9 mouse cellular contexts compared by ENCODE assay signal in the genomic region with DNA sequence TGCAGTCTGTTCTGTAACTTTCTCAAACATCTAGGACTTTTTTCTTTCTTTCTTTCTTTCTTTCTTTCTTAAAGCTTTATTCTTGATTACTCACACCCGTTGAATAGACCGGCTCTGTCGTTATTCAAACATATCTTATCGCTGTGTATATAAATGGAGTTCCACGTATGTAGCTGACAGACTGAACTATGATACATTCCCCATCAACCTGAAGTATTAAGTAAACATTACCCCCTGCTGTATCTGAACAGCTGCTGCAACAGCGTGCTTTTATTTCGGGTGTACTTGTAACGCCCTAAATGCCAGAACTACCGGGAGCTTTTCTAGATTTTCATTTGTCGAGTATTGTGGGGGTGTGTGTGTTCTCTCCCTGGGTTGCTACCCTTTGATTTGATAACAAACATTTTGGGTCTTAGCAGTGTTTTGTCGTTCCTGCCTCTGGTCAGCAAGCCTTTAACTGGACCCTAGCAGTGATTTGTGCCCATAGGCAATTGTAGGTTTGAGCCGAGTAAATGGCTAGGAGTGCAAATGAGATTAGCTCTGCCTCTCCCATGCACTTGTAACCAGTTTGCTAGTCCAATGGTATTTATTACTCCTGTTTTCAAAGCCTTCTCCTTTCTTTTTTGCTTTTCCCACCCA. TPM values are rescaled to one million over a fixed set of nuclear protein-coding genes. Genes with fewer than 3 reads are reported as not detected.
DNase-seq lines count a peak whose midpoint lies in the region; ATAC-seq lines count a peak whose summit lies in the region.
"Had no signal": no experiment of that assay in that cellular context is flagged by ENCODE, and none has a peak within 500 bp of the region (broad histone marks: within the 10 kb centered on the region; RNA-seq: fewer than 3 reads in every experiment).

No protein-coding gene starts in this region.

- no peak overlapping the region for H3K9ac ChIP-seq in heart, embryonic 11.5 days (ENCODE audit: low read depth, low read length)
- H3K9ac ChIP-seq in hindbrain, embryonic 15.5 days = peak overlapping the region; percentile 81
- H3K9ac ChIP-seq in midbrain, embryonic 12.5 days (replicated peaks) = 0 out of 2 replicates have a peak overlapping the region, but pooled peaks have one; percentile 92

- H3K27me3 ChIP-seq in heart, embryonic 11.5 days (ENCODE audit: control insufficient read depth, insufficient read depth, low read length) = no peaks in the 10 kb centered on the region
- no peaks in the 10 kb centered on the region for H3K27me3 ChIP-seq in embryonic facial prominence, embryonic 10.5 days (replicated peaks; ENCODE audit: low read depth, poor library complexity, severe bottlenecking)
- H3K27me3 ChIP-seq in hindbrain, embryonic 15.5 days = no peaks in the 10 kb centered on the region
- H3K27me3 ChIP-seq in midbrain, embryonic 12.5 days = 0 out of 2 replicates have a peak, but pooled peaks cover 7% of the 10 kb centered on the region

- no peak for ATAC-seq in heart, embryonic 11.5 days (replicated peaks; ENCODE audit: insufficient number of reproducible peaks, low FRiP score, low TSS enrichment)
- ATAC-seq in hindbrain, embryonic 15.5 days (ENCODE audit: low FRiP score, low read depth) = no peak
- ATAC-seq in midbrain, embryonic 12.5 days (ENCODE audit: low FRiP score, low read depth) = no peak
- ATAC-seq in cerebellum, adult (ENCODE audit: insufficient number of reproducible peaks, low FRiP score, low TSS enrichment) = no peak

- H3K36me3 ChIP-seq in heart, embryonic 11.5 days (ENCODE audit: control insufficient read depth, insufficient read depth, low read length) = no peaks in the 10 kb centered on the region; the same call in 1 of the 2 replicates
- peaks cover 36% of the 10 kb centered on the region for H3K36me3 ChIP-seq in embryonic facial prominence, embryonic 10.5 days (replicated peaks)
- peaks cover 12% of the 10 kb centered on the region; the same call in 1 of the 2 replicates for H3K36me3 ChIP-seq in hindbrain, embryonic 15.5 days
- peaks cover 23% of the 10 kb centered on the region for H3K36me3 ChIP-seq in midbrain, embryonic 12.5 days

- H3K4me3 ChIP-seq in heart, embryonic 11.5 days (ENCODE audit: low read depth, low read length) = peak overlapping the region; percentile 92
- H3K4me3 ChIP-seq in embryonic facial prominence, embryonic 10.5 days = peak overlapping the region; percentile 89
- peak overlapping the region; percentile 75 for H3K4me3 ChIP-seq in hindbrain, embryonic 15.5 days
- peak overlapping the region; percentile 87 for H3K4me3 ChIP-seq in midbrain, embryonic 12.5 days

- no peak for DNase-seq in heart, adult 9 months (ENCODE audit: low spot score in 2 of 2)
- DNase-seq in embryonic facial prominence, embryonic 10.5 days (ENCODE audit: low spot score) = no peak
- no peak for DNase-seq in testis, postnatal 14 days (ENCODE audit: low spot score)
- DNase-seq in right cerebral cortex, postnatal 4 days = no peak

- H3K27ac ChIP-seq in heart, embryonic 11.5 days (ENCODE audit: low read depth, low read length) = no peak overlapping the region
- no peak overlapping the region for H3K27ac ChIP-seq in embryonic facial prominence, embryonic 10.5 days (replicated peaks)
- peak overlapping the region; percentile 99; the same call in 1 of the 2 replicates for H3K27ac ChIP-seq in hindbrain, embryonic 15.5 days (replicated peaks)
- no peak overlapping the region for H3K27ac ChIP-seq in midbrain, embryonic 12.5 days (replicated peaks)

- no peaks in the 10 kb centered on the region for H3K9me3 ChIP-seq in heart, embryonic 11.5 days (replicated peaks; ENCODE audit: control insufficient read depth, low read length)
- H3K9me3 ChIP-seq in embryonic facial prominence, embryonic 10.5 days = no peaks in the 10 kb centered on the region
- H3K9me3 ChIP-seq in hindbrain, embryonic 15.5 days = no peaks in the 10 kb centered on the region
- H3K9me3 ChIP-seq in midbrain, embryonic 12.5 days = no peaks in the 10 kb centered on the region

- 47% methylated on average over 12 of the region's 12 CpGs for WGBS in heart, embryonic 11.5 days (ENCODE audit: insufficient replicate concordance)
- WGBS in embryonic facial prominence, embryonic 10.5 days = 58% methylated on average over 12 of the region's 12 CpGs
- WGBS in hindbrain, embryonic 15.5 days = 47% methylated on average over 12 of the region's 12 CpGs
- WGBS in midbrain, embryonic 12.5 days = 47% methylated on average over 12 of the region's 12 CpGs

- H3K4me2 ChIP-seq in heart, embryonic 11.5 days = peak overlapping the region; percentile 94
- H3K4me2 ChIP-seq in hindbrain, embryonic 15.5 days = peak overlapping the region; percentile 80
- H3K4me2 ChIP-seq in midbrain, embryonic 12.5 days (replicated peaks) = peak overlapping the region; percentile 98

- peaks cover 14% of the 10 kb centered on the region for H3K4me1 ChIP-seq in heart, embryonic 11.5 days (ENCODE audit: control insufficient read depth, insufficient read depth, low read length)
- peaks cover 41% of the 10 kb centered on the region for H3K4me1 ChIP-seq in embryonic facial prominence, embryonic 10.5 days
- H3K4me1 ChIP-seq in hindbrain, embryonic 15.5 days (replicated peaks) = peaks cover 42% of the 10 kb centered on the region
- H3K4me1 ChIP-seq in midbrain, embryonic 12.5 days = peaks cover 40% of the 10 kb centered on the region

RNA-seq across cellular contexts. Expression of a gene that starts 1.5 kb away (rescaled TPM):
- polyA plus RNA-seq in heart, embryonic 11.5 days (2014; fragmentation: Nextera tagmentation; extraction: Ambion mirVana) = 20.7 and 24.2 TPM in 2 replicates
- polyA plus RNA-seq in embryonic facial prominence, embryonic 10.5 days (2016; fragmentation: Nextera tagmentation; extraction: Ambion mirVana) = 19.3 and 21.4 TPM in 2 replicates
- 39.5 and 41.4 TPM in 2 replicates for polyA plus RNA-seq in hindbrain, embryonic 15.5 days (2015; fragmentation: Nextera tagmentation; extraction: Ambion mirVana)
- 32.9 and 35.0 TPM in 2 replicates for polyA plus RNA-seq in midbrain, embryonic 12.5 days (2016; fragmentation: Nextera tagmentation; extraction: Ambion mirVana)

RNA-seq across cellular contexts. Expression of a gene that starts 1.6 kb away (rescaled TPM):
- polyA plus RNA-seq in heart, embryonic 11.5 days (2014; fragmentation: Nextera tagmentation; extraction: Ambion mirVana) = 19.3 and 20.4 TPM in 2 replicates
- 37.5 and 40.9 TPM in 2 replicates for polyA plus RNA-seq in embryonic facial prominence, embryonic 10.5 days (2016; fragmentation: Nextera tagmentation; extraction: Ambion mirVana)
- polyA plus RNA-seq in hindbrain, embryonic 15.5 days (2015; fragmentation: Nextera tagmentation; extraction: Ambion mirVana) = 130 and 146 TPM in 2 replicates
- polyA plus RNA-seq in midbrain, embryonic 12.5 days (2016; fragmentation: Nextera tagmentation; extraction: Ambion mirVana) = 48.9 and 49.9 TPM in 2 replicates

RNA-seq across cellular contexts. Expression of a gene that starts 18.8 kb away (rescaled TPM):
- not detected in 2 replicates for polyA plus RNA-seq in heart, embryonic 11.5 days (2014; fragmentation: Nextera tagmentation; extraction: Ambion mirVana)
- polyA plus RNA-seq in embryonic facial prominence, embryonic 10.5 days (2016; fragmentation: Nextera tagmentation; extraction: Ambion mirVana) = 0.16 TPM in 1 of 2 replicates, not detected in the other
- polyA plus RNA-seq in hindbrain, embryonic 15.5 days (2015; fragmentation: Nextera tagmentation; extraction: Ambion mirVana) = 0.32 and 0.51 TPM in 2 replicates
- 2.2 and 3.3 TPM in 2 replicates for polyA plus RNA-seq in midbrain, embryonic 12.5 days (2016; fragmentation: Nextera tagmentation; extraction: Ambion mirVana)
- polyA plus RNA-seq: large intestine, adult 2 months had no signal
